Mouse (Mus musculus) left cerebral cortex, adult 18-20 months (tissue): ENCODE data around the gene Nmb. TPM values are rescaled to one million over a fixed set of nuclear protein-coding genes. Genes with fewer than 3 reads are reported as not detected.
A peak's percentile ranks its signal among the peaks of the same experiment; 100 is the strongest.

Experiments used
- DNase-seq, 2 experiments: peaks; one replicate each; pipeline ENCODE4 v3.0.0; 2021 to 2022; ENCODE audit warnings: low spot score in 2 of 2, mixed read lengths in 1 of 2
- total RNA-seq, 2 experiments: library from RNA; stranded (reverse); gene quantifications; 2 replicates each; pipeline ENCODE4 v1.2.3; 2021

Nmb gene
- total RNA-seq, 2 experiments from 2014 or later, result 5.3 to 6.0 TPM

DNA sequence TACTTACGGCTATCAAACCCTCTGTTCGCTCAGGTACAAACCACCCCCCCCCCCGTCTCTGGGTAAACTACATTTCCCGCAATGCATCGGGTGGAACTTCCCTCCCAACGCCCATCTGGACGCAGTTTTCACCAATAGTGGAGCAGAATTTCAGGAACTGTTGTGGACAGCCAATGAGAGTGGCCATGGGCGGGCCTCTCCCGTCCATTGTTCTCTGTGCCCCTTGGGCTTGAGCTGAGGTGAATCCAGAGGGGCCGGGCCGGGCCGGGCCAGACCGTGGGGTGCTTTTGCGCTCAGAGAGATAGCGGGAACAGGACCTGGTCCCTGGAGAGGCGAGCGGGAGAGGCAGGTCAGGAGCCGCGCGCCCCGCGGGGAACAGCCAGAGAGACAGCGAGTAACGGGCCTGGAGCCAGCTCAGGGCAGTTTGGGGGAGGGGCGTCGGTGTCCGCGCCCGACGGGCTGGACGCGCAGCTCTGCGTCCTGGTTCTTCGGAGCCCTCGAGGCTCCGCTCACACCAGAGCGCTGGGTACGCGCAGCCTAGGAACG is 44.1 kb downstream of the Nmb start, which contains the start of gene Zscan2:
Zscan2 (plus strand) TSS at position 192 of the 546 bp plus-strand sequence.
- peak; percentile 85 to 90 for DNase-seq

DNA sequence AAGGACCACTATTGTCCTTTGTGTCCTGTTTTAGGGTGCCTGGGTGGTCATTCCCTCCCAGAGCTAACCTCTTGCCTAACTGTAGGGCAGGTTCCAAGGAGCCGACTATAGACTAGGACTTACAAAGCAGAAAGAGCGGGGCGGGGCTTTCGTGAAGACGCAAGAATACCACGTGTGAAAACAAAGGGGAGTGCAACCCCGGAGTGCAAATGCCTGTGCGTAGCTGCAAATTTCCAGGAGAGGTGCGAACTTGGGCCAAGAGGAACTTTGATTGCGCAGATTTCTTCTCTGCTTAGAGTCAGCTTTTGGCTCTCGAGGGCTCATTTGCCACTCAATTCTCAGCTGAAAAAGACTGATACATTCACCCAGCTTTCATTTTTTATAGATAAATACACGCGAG is 44.6 kb downstream of the Nmb start:
- DNase-seq, result peak in 1 of 2 experiments; percentile 45

DNA sequence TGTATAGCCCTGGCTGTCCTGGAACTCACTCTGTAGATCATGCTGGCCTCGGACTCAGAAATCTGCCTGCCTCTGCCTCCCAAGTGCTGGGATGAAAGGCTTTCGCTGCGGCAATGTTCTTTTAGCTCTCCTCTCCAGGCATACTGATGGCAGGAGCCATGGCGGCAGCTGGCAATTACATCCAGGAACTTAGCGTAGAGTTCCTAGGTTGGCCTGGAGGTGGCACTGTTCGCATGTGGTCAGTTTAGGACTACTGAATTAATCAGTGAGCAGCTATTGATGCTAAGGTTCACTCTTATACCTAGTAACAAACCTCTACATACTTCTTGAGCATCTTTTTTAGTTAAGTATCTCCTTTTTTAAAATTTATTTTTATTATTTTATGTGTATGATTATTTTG is 47.7 kb downstream of the Nmb start:
- DNase-seq, result peak; percentile 74 to 80

DNA sequence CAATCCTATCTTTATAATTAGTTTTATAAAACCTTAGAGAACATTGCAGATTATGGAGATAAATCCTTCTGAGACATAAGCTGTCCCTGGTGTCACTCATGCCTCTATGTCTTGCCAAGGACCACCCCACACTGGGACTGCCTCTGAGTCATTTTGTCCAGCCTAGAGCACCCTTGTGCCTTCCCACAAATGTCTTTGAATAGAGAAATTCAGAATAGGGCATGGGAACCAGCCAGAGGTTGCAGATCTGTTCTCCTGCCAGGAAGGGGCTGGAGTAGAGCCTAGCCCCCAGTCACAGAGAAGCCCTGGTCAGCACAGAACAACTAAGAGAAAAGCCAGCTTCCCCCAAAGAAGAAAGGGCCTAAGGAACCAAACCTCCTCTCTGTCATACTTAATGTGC is 49.6 kb downstream of the Nmb start:
- no peak for DNase-seq

DNA sequence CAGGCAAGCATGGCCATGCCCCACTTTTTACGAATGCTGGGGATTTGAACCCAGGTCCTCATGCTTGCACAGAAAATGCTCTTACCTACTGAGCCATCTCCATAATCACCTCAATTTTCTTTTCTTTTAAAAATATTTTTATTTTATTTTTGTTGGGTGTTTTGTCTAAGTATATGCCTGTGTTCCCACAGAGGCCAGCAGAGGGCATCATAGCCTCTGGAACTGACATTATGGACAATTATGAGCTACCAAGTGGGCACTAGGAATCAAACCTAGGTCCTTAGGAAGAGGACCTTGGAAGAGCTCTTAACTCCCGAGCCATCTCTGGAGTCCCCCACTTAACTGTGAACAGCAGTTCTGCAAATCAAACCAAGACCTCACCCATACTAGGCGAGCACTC is 51.7 kb downstream of the Nmb start:
- no peak for DNase-seq

Other genes with a start within 250 kb of the Nmb start
- gene Crtc3, start 216.2 kb downstream of the Nmb start, total RNA-seq, result 10 to 100 TPM; 14.4 to 14.5 TPM
- gene Iqgap1, start 79.1 kb downstream of the Nmb start, total RNA-seq, result 10 to 100 TPM; 22.6 to 23.3 TPM
- 10 to 100 TPM; 15.9 to 17.0 TPM for gene Zscan2, start 44.2 kb downstream of the Nmb start, total RNA-seq
- 10 to 100 TPM; 27.5 to 29.9 TPM for gene Wdr73, start 3.8 kb downstream of the Nmb start, total RNA-seq
- 10 to 100 TPM; 46.4 to 51.0 TPM for gene Sec11a, start 42.7 kb upstream of the Nmb start, total RNA-seq
- 10 to 100 TPM; 19.3 to 20.0 TPM for gene Zfp592, start 88.6 kb upstream of the Nmb start, total RNA-seq
- gene Alpk3, start 152.5 kb upstream of the Nmb start, total RNA-seq, result under 1 TPM; 0.23 to 0.30 TPM
- gene Slc28a1, start 209.7 kb upstream of the Nmb start, total RNA-seq, result under 1 TPM; 0.16 to 0.30 TPM